Mouse (Mus musculus): ENCODE data around the gene Car11. TPM values are rescaled to one million over a fixed set of nuclear protein-coding genes. Genes with fewer than 3 reads are reported as not detected.

Gene Car11
- polyA plus RNA-seq, 1 experiment from 2014 or later, result 9.8 TPM

- Histone ChIP-seq H3K27me3 (ENCODE audit: control insufficient read depth, insufficient read depth, low read length) (no peaks in the 10 kb centered on the region), H3K4me1 (ENCODE audit: control insufficient read depth, insufficient read depth, low read length) (no peaks in the 10 kb centered on the region), H3K9me3 (replicated peaks; ENCODE audit: control insufficient read depth, low read length) (no peaks in the 10 kb centered on the region), H3K36me3 (ENCODE audit: control insufficient read depth, insufficient read depth, low read length) (no peaks in the 10 kb centered on the region), H3K27ac (ENCODE audit: low read length) (no peak overlapping the region), H3K9ac (ENCODE audit: low read length) (0 out of 2 replicates have a peak overlapping the region, but pooled peaks have one; percentile 9), H3K4me2 (ENCODE audit: low read depth, low read length) (peak overlapping the region; percentile 47; the same call in 1 of the 2 replicates), H3K4me3 (replicated peaks; ENCODE audit: low read length) (no peak overlapping the region)
- no peak for ATAC-seq (ENCODE audit: insufficient read depth, low FRiP score)
- WGBS, result 79% methylated on average over 12 of the region's 12 CpGs
Measured at GRCm38 (mm10) chr7:45741308-45741707, 41.7 kb downstream of the Car11 start.

GRCm38 (mm10) chr7:45741777-45742176, 42.1 kb downstream of the Car11 start:
- Histone ChIP-seq H3K4me2 (ENCODE audit: low read depth, low read length) (peak overlapping the region; percentile 47), H3K9me3 (replicated peaks; ENCODE audit: control insufficient read depth, low read length) (no peaks in the 10 kb centered on the region), H3K36me3 (ENCODE audit: control insufficient read depth, insufficient read depth, low read length) (no peaks in the 10 kb centered on the region), H3K4me1 (ENCODE audit: control insufficient read depth, insufficient read depth, low read length) (no peaks in the 10 kb centered on the region), H3K9ac (ENCODE audit: low read length) (peak overlapping the region; percentile 49), H3K4me3 (replicated peaks; ENCODE audit: low read length) (peak overlapping the region; percentile 34), H3K27me3 (ENCODE audit: control insufficient read depth, insufficient read depth, low read length) (no peaks in the 10 kb centered on the region), H3K27ac (ENCODE audit: low read length) (no peak overlapping the region)
- WGBS, result 36% methylated on average over 11 of the region's 11 CpGs
- peak; percentile 51; the same call in 1 of the 2 replicates for ATAC-seq (ENCODE audit: insufficient read depth, low FRiP score)

DNA sequence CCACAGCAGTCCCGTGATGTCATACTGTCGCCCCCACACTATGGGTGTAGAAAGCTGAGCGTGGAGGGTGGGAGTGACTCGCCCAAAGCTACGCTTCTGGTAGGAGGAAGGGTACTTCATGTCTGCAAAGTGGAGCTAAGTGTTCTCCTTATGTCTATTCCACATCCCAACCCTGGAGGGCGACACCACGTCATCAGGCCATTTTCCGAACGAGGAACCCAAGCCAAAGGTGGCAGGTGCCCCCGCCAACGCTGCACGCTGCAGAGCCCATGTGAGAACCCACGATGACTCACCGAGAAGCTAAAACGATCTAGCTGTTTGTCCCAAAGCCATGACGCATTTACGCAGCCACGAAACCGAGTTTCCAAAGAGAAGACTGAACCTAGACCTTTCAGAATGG, 42.7 kb downstream of the Car11 start:
- H3K4me3 ChIP-seq (replicated peaks; ENCODE audit: low read length), result peak overlapping the region; percentile 34
- no peaks in the 10 kb centered on the region for H3K9me3 ChIP-seq (replicated peaks; ENCODE audit: control insufficient read depth, low read length)
- H3K27me3 ChIP-seq (ENCODE audit: control insufficient read depth, insufficient read depth, low read length), result no peaks in the 10 kb centered on the region
- peak overlapping the region; percentile 47 for H3K4me2 ChIP-seq (ENCODE audit: low read depth, low read length)
- H3K4me1 ChIP-seq (ENCODE audit: control insufficient read depth, insufficient read depth, low read length), result no peaks in the 10 kb centered on the region
- peak overlapping the region; percentile 49 for H3K9ac ChIP-seq (ENCODE audit: low read length)
- no peaks in the 10 kb centered on the region for H3K36me3 ChIP-seq (ENCODE audit: control insufficient read depth, insufficient read depth, low read length)
- ATAC-seq (ENCODE audit: insufficient read depth, low FRiP score), result no peak; the same call in 1 of the 2 replicates
- 31% methylated on average over 19 of the region's 19 CpGs for WGBS
- H3K27ac ChIP-seq (ENCODE audit: low read length), result no peak overlapping the region

GRCm38 (mm10) chr7:45744387-45744786, 44.7 kb downstream of the Car11 start:
- no peaks in the 10 kb centered on the region for H3K9me3 ChIP-seq (replicated peaks; ENCODE audit: control insufficient read depth, low read length)
- H3K27ac ChIP-seq (ENCODE audit: low read length), result no peak overlapping the region
- H3K27me3 ChIP-seq (ENCODE audit: control insufficient read depth, insufficient read depth, low read length), result no peaks in the 10 kb centered on the region
- H3K4me3 ChIP-seq (replicated peaks; ENCODE audit: low read length), result no peak overlapping the region
- H3K36me3 ChIP-seq (ENCODE audit: control insufficient read depth, insufficient read depth, low read length), result no peaks in the 10 kb centered on the region
- peaks cover 9% of the 10 kb centered on the region; the same call in 1 of the 2 replicates for H3K4me1 ChIP-seq (ENCODE audit: control insufficient read depth, insufficient read depth, low read length)
- no peak overlapping the region for H3K9ac ChIP-seq (ENCODE audit: low read length)
- ATAC-seq (ENCODE audit: insufficient read depth, low FRiP score), result peak; percentile 51; the same call in 1 of the 2 replicates
- H3K4me2 ChIP-seq (ENCODE audit: low read depth, low read length), result no peak overlapping the region
- WGBS, result 48% methylated on average over 2 of the region's 2 CpGs

DNA sequence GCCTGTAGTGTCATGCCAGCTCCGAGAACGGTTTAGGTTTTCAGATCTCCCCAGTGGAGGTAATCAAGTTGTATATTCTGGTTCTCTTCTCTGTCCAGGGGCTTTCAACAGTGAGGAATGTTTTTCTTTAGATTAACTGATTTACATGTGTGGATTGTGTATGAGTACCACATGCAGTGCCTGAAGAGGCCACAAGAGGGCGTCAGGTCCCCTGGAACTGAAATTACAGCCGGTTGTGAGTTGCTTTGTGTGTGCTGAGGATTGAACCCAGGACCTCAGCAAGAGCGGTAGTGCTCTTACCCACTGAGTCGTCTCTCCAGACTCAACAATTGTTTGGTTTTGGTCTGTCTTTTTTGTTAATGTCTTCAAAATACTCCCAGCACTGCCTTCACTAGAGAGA, 46.9 kb downstream of the Car11 start:
- peaks cover 10% of the 10 kb centered on the region; the same call in 1 of the 2 replicates for H3K4me1 ChIP-seq (ENCODE audit: control insufficient read depth, insufficient read depth, low read length)
- H3K4me3 ChIP-seq (replicated peaks; ENCODE audit: low read length), result no peak overlapping the region
- no peaks in the 10 kb centered on the region for H3K36me3 ChIP-seq (ENCODE audit: control insufficient read depth, insufficient read depth, low read length)
- no peaks in the 10 kb centered on the region for H3K9me3 ChIP-seq (replicated peaks; ENCODE audit: control insufficient read depth, low read length)
- no peaks in the 10 kb centered on the region for H3K27me3 ChIP-seq (ENCODE audit: control insufficient read depth, insufficient read depth, low read length)
- H3K9ac ChIP-seq (ENCODE audit: low read length), result no peak overlapping the region
- ATAC-seq (ENCODE audit: insufficient read depth, low FRiP score), result no peak
- H3K4me2 ChIP-seq (ENCODE audit: low read depth, low read length), result no peak overlapping the region
- 63% methylated on average over 6 of the region's 6 CpGs for WGBS
- no peak overlapping the region for H3K27ac ChIP-seq (ENCODE audit: low read length)

DNA sequence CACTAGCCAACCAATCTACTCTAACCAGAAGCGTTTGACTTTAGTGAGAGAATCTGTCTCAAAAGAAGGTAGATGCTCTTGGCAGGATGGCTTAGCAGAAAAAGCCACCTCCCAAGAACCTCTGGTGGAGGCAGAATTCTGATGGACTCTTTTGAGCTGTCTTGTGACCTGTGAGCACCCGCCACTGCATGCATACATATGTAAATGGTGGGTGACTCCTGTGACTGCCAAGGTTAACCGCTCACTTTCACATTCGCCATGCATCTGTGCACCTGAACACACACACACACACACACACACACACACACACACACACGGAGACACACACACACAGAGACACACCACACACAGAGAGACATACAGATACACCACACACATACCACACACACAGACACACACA, 47.8 kb downstream of the Car11 start:
- H3K4me1 ChIP-seq (ENCODE audit: control insufficient read depth, insufficient read depth, low read length), result peaks cover 10% of the 10 kb centered on the region; the same call in 1 of the 2 replicates
- H3K27ac ChIP-seq (ENCODE audit: low read length), result no peak overlapping the region
- H3K9ac ChIP-seq (ENCODE audit: low read length), result no peak overlapping the region
- no peak overlapping the region for H3K4me2 ChIP-seq (ENCODE audit: low read depth, low read length)
- no peaks in the 10 kb centered on the region for H3K9me3 ChIP-seq (replicated peaks; ENCODE audit: control insufficient read depth, low read length)
- ATAC-seq (ENCODE audit: insufficient read depth, low FRiP score), result no peak
- no peak overlapping the region for H3K4me3 ChIP-seq (replicated peaks; ENCODE audit: low read length)
- WGBS, result 85% methylated on average over 5 of the region's 5 CpGs
- no peaks in the 10 kb centered on the region for H3K36me3 ChIP-seq (ENCODE audit: control insufficient read depth, insufficient read depth, low read length)
- H3K27me3 ChIP-seq (ENCODE audit: control insufficient read depth, insufficient read depth, low read length), result no peaks in the 10 kb centered on the region

DNA sequence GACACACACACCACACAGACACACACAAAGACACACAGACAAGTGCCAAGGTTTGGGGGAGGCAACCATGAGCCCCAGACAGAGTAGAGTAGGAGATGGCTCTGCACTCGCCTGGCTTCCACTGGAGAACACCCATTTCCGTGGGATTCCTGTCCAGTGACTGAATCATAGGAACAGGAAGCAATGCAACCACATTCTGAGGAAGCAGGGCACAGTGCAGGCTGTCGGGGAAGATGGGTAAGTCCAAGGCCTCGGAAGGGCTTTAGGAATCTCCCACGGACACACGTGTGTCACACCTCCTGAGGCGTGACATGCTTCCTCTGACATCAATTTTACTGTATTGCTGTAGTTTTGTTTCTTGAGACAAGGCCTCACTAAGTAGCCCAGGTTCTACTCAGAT, 48.5 kb downstream of the Car11 start:
- no peak for ATAC-seq (ENCODE audit: insufficient read depth, low FRiP score)
- Histone ChIP-seq H3K4me1 (ENCODE audit: control insufficient read depth, insufficient read depth, low read length) (peaks cover 10% of the 10 kb centered on the region; the same call in 1 of the 2 replicates), H3K4me3 (replicated peaks; ENCODE audit: low read length) (no peak overlapping the region), H3K9me3 (replicated peaks; ENCODE audit: control insufficient read depth, low read length) (no peaks in the 10 kb centered on the region), H3K36me3 (ENCODE audit: control insufficient read depth, insufficient read depth, low read length) (no peaks in the 10 kb centered on the region), H3K27me3 (ENCODE audit: control insufficient read depth, insufficient read depth, low read length) (no peaks in the 10 kb centered on the region), H3K9ac (ENCODE audit: low read length) (no peak overlapping the region), H3K27ac (ENCODE audit: low read length) (no peak overlapping the region), H3K4me2 (ENCODE audit: low read depth, low read length) (no peak overlapping the region)
- WGBS, result 70% methylated on average over 7 of the region's 7 CpGs

- WGBS, result 34% methylated on average over 9 of the region's 10 CpGs
Measured at GRCm38 (mm10) chr7:45749401-45749800, 49.8 kb downstream of the Car11 start.

GRCm38 (mm10) chr7:45750162-45750561, 50.5 kb downstream of the Car11 start:
- H3K4me1 ChIP-seq (ENCODE audit: control insufficient read depth, insufficient read depth, low read length), result peaks cover 10% of the 10 kb centered on the region; the same call in 1 of the 2 replicates
- no peak overlapping the region for H3K9ac ChIP-seq (ENCODE audit: low read length)
- no peaks in the 10 kb centered on the region for H3K27me3 ChIP-seq (ENCODE audit: control insufficient read depth, insufficient read depth, low read length)
- H3K9me3 ChIP-seq (replicated peaks; ENCODE audit: control insufficient read depth, low read length), result no peaks in the 10 kb centered on the region
- H3K27ac ChIP-seq (ENCODE audit: low read length), result no peak overlapping the region
- ATAC-seq (ENCODE audit: insufficient read depth, low FRiP score), result no peak
- no peaks in the 10 kb centered on the region for H3K36me3 ChIP-seq (ENCODE audit: control insufficient read depth, insufficient read depth, low read length)
- WGBS, result 51% methylated on average over 9 of the region's 9 CpGs
- no peak overlapping the region for H3K4me3 ChIP-seq (replicated peaks; ENCODE audit: low read length)
- H3K4me2 ChIP-seq (ENCODE audit: low read depth, low read length), result no peak overlapping the region

More at GRCm38 (mm10) chr7:45749401-45749800, 49.8 kb downstream of the Car11 start:
- Histone ChIP-seq H3K4me2 (ENCODE audit: low read depth, low read length) (no peak overlapping the region), H3K27me3 (ENCODE audit: control insufficient read depth, insufficient read depth, low read length) (no peaks in the 10 kb centered on the region), H3K9ac (ENCODE audit: low read length) (no peak overlapping the region), H3K36me3 (ENCODE audit: control insufficient read depth, insufficient read depth, low read length) (no peaks in the 10 kb centered on the region), H3K4me3 (replicated peaks; ENCODE audit: low read length) (no peak overlapping the region), H3K4me1 (ENCODE audit: control insufficient read depth, insufficient read depth, low read length) (peaks cover 10% of the 10 kb centered on the region; the same call in 1 of the 2 replicates), H3K27ac (ENCODE audit: low read length) (no peak overlapping the region), H3K9me3 (replicated peaks; ENCODE audit: control insufficient read depth, low read length) (no peaks in the 10 kb centered on the region)
- ATAC-seq (ENCODE audit: insufficient read depth, low FRiP score), result peak; percentile 44; the same call in 1 of the 2 replicates
